Mouse (Mus musculus): ENCODE data around the gene Trim2.

DNA sequence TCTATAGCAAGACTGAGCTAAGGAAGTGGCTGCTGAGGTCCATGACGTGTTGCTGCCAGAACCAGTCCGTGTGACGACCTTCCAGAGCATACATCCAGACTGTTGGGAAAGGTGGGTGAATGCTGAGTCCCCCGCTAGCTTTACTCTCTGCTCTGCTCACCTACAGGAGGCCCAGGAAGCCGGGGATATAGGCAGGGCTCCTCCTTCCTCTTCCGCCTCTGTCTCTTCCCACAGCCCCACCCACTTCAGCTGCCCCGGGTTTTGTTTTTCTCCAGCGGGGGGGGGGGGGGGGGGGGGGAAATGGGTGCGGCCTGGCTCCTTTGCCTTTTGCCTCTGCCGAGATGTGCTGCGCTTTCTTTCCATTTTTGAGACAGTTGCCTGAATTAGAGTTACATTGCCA is 30.9 kb upstream of the Trim2 start:
- TF ChIP-seq CTCF (conservative IDR thresholded peaks at IDR 0.05 in 1 of 2, IDR thresholded peaks at IDR 0.05 in 1 of 2; ENCODE audit: low read depth in 2 of 2, low read length in 2 of 2): no peak
- no peak for TF ChIP-seq MAX (IDR thresholded peaks at IDR 0.05; ENCODE audit: low read length)
- no peak for TF ChIP-seq KAT2A (IDR thresholded peaks at IDR 0.05; ENCODE audit: insufficient replicate concordance, low read length)
- TF ChIP-seq GABPA (IDR thresholded peaks at IDR 0.05; ENCODE audit: insufficient replicate concordance, low read depth, low read length): no peak
- TF ChIP-seq E2F4 (IDR thresholded peaks at IDR 0.05; ENCODE audit: insufficient replicate concordance, low read depth, low read length): no peak
- peak; percentile 37 for TF ChIP-seq HCFC1 (IDR thresholded peaks at IDR 0.05; ENCODE audit: low read depth, low read length)
- TF ChIP-seq EP300 (IDR thresholded peaks at IDR 0.05; ENCODE audit: low read length): no peak
- TF ChIP-seq POLR2A (IDR thresholded peaks at IDR 0.05; ENCODE audit: low read depth, low read length): peak; percentile 69
- no peak for TF ChIP-seq MAFK (IDR thresholded peaks at IDR 0.05; ENCODE audit: insufficient replicate concordance, low read length)
- TF ChIP-seq BHLHE40 (IDR thresholded peaks at IDR 0.05; ENCODE audit: low read depth, low read length): no peak

Data from CH12.LX (cell line).